Mouse (Mus musculus) kidney, adult 2 months (tissue): ENCODE results near the gene Wnt4. TPM values are rescaled to one million over a fixed set of nuclear protein-coding genes. Genes with fewer than 3 reads are reported as not detected.

Source experiments
- DNase-seq: peaks from one replicate; pipeline ENCODE4 v3.0.0; 2021
- H3K27ac ChIP-seq: fragments of 200-500 bp; 2 replicates; pipeline ENCODE4 v1.5.1; 2012; ENCODE audit warnings: low read depth, low read length, control low read depth, inconsistent platforms; ENCODE audit not compliant: insufficient read depth
- H3K27me3 ChIP-seq: fragments of 200-500 bp; replicated peaks from 2 replicates; pipeline ENCODE4 v1.6.1; 2012; ENCODE audit warnings: mild to moderate bottlenecking, moderate library complexity, low read length, inconsistent platforms; ENCODE audit not compliant: control insufficient read depth, insufficient read depth
- H3K36me3 ChIP-seq: fragments of 200-500 bp; 2 replicates; pipeline ENCODE4 v1.6.1; 2012; ENCODE audit warnings: mild to moderate bottlenecking, moderate library complexity, low read length, inconsistent platforms; ENCODE audit not compliant: control insufficient read depth, insufficient read depth
- H3K4me1 ChIP-seq: fragments of 200-500 bp; 2 replicates; pipeline ENCODE4 v1.6.1; 2011; ENCODE audit warnings: low read length; ENCODE audit not compliant: control insufficient read depth, insufficient read depth
- H3K4me3 ChIP-seq: fragments of 200-500 bp; 2 replicates; pipeline ENCODE4 v1.5.1; 2011; ENCODE audit warnings: mild to moderate bottlenecking, low read depth, low read length, control low read depth; ENCODE audit not compliant: insufficient read depth
- CTCF ChIP-seq: fragments of 200-500 bp; conservative IDR thresholded peaks from 2 replicates; pipeline ENCODE4 v1.5.1; 2011; ENCODE audit warnings: low read depth, mild to moderate bottlenecking, control low read depth, low read length, moderate library complexity, mixed read lengths; ENCODE audit not compliant: insufficient read depth, insufficient read length
- POLR2A ChIP-seq: fragments of 200-500 bp; IDR thresholded peaks from one replicate; pipeline ENCODE4 v1.6.1; 2011; ENCODE audit warnings: low read depth, low read length, control low read depth
- WGBS: fragments of 180-500 bp; shearing (Covaris S2); methylation state at CpG from one replicate; pipeline ENCODE4 v1.1.7; 2018; 5-methylcytosine and 5-hydroxymethylcytosine counted together
- polyA plus RNA-seq: library from polyadenylated mRNA; depleted of rRNA; stranded (reverse); fragments of >200 nt; gene quantifications from 2 replicates; pipeline ENCODE4 v1.2.3, GENCODE M21; 2012; rRNA removed

Wnt4 gene
- polyA plus RNA-seq, result 2.1 and 3.3 TPM in 2 replicates

GRCm38 (mm10) chr4:137277166-137277513 is at the start of gene Wnt4:
Wnt4 (plus strand) TSS chr4:137277489.
- DNase-seq, result peak; percentile 34
- H3K27ac ChIP-seq, result no peak within 1 kb of the TSS
- 6% methylated on average over 34 of the region's 45 CpGs for WGBS
- H3K4me1 ChIP-seq, result no peaks in the 10 kb centered on the region
- no peaks in the 10 kb centered on the region for H3K36me3 ChIP-seq
- peak within 1 kb of the TSS; percentile 39 for H3K4me3 ChIP-seq
- no peak for TF ChIP-seq CTCF
- TF ChIP-seq POLR2A, result no peak
- H3K27me3 ChIP-seq, result peaks cover 2% of the 10 kb centered on the region

GRCm38 (mm10) chr4:137228566-137229115 is 48.6 kb upstream of the Wnt4 start:
- 57% methylated on average over 15 of the region's 15 CpGs for WGBS
- Histone ChIP-seq H3K4me3 (no peak overlapping the region), H3K36me3 (no peaks in the 10 kb centered on the region), H3K4me1 (peaks cover 4% of the 10 kb centered on the region; the same call in 1 of the 2 replicates), H3K27ac (no peak overlapping the region), H3K27me3 (no peaks in the 10 kb centered on the region)
- DNase-seq, result no peak
- no peak for TF ChIP-seq CTCF
- no peak for TF ChIP-seq POLR2A

DNA sequence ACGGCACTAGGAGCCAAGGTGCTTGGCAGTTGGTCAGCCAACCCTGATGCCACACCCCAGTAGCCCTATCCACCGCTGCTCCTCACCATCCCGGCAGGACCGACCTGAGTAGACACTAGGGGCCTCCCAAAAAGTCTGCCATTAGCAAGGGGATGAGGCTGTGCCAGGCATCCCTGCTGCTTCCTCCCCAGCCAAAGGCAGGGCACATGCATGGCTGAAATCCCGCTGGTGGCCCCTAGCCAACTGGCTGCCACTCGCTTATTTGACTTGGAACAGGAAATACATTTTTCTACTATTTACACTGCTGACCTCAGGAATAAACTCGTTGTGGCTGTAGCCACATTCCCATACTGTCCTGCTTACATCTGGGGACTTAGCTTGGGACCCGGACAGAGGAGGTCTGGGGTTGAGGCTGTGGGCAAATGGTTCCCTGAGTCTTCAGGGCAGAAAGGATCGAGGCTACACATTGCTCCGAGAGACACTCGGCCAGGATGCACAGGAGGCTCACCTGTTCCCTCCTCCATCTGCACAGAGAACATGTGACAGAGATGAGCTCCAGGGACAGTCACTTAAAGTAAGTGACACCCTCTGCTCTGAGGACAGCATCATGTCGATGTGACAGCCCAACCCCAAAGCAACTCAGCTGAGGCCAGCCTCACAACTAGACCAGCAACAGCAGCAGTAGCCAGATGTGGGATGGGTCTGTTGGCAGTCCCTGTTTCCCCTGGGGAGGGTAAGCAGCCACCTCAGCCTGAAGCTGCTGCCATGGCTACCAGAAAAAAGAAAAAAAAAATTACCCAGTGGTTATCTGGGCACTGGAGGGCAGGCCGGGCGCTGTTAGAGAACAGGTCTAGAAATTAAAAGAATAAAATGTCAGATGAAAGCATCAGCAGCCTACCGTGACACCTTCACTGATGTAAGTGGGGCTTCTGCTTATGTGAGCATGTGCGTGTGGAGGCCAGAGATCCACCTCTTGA is 45.5 kb upstream of the Wnt4 start:
- TF ChIP-seq CTCF (no peak), POLR2A (no peak)
- WGBS, result 47% methylated on average over 16 of the region's 16 CpGs
- DNase-seq, result peak; percentile 63
- Histone ChIP-seq H3K4me1 (peaks cover 4% of the 10 kb centered on the region; the same call in 1 of the 2 replicates), H3K36me3 (no peaks in the 10 kb centered on the region), H3K27ac (no peak overlapping the region), H3K27me3 (no peaks in the 10 kb centered on the region), H3K4me3 (no peak overlapping the region)

DNA sequence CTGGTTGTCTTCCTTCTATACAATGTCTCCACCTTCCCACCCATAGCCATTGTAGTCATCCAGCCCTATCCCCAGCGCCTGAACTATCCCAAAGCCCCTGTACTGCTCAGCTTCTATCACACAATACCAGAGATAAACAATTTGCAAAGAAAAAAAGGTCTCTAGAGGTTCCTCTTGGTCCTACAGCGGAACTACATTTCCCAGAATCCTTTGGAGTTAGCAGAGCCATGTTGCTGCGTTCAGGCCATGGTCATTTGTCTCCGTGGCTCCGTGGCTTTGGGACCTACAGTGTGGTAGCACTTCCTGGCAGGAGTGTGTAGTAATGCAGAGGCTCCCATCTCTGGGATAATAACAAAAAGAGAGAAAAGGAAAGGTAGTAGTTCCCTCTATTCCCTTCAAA is 43.7 kb upstream of the Wnt4 start:
- DNase-seq, result no peak
- Histone ChIP-seq H3K27ac (no peak overlapping the region), H3K4me1 (peaks cover 4% of the 10 kb centered on the region; the same call in 1 of the 2 replicates), H3K36me3 (no peaks in the 10 kb centered on the region), H3K4me3 (no peak overlapping the region), H3K27me3 (no peaks in the 10 kb centered on the region)
- 77% methylated on average over 5 of the region's 5 CpGs for WGBS
- TF ChIP-seq POLR2A (no peak), CTCF (no peak)

- no peak overlapping the region for H3K4me3 ChIP-seq
- no peak overlapping the region for H3K27ac ChIP-seq
- DNase-seq, result peak; percentile 39
- WGBS, result 86% methylated on average over 2 of the region's 2 CpGs
- H3K36me3 ChIP-seq, result no peaks in the 10 kb centered on the region
- peaks cover 4% of the 10 kb centered on the region; the same call in 1 of the 2 replicates for H3K4me1 ChIP-seq
- TF ChIP-seq POLR2A, result no peak
- TF ChIP-seq CTCF, result no peak
- no peaks in the 10 kb centered on the region for H3K27me3 ChIP-seq
These were observed 42.8 kb upstream of the Wnt4 start for GRCm38 (mm10) chr4:137234444-137234843.

- WGBS, result 77% methylated on average over 9 of the region's 9 CpGs
- no peak for TF ChIP-seq CTCF
- no peak for TF ChIP-seq POLR2A
- Histone ChIP-seq H3K27ac (no peak overlapping the region), H3K4me3 (no peak overlapping the region), H3K27me3 (no peaks in the 10 kb centered on the region), H3K36me3 (no peaks in the 10 kb centered on the region), H3K4me1 (peaks cover 4% of the 10 kb centered on the region; the same call in 1 of the 2 replicates)
- DNase-seq, result no peak
These were observed 41.9 kb upstream of the Wnt4 start for GRCm38 (mm10) chr4:137235368-137235767.

GRCm38 (mm10) chr4:137244883-137245282 is 32.4 kb upstream of the Wnt4 start:
- Histone ChIP-seq H3K27me3 (no peaks in the 10 kb centered on the region), H3K4me3 (no peak overlapping the region), H3K27ac (no peak overlapping the region), H3K36me3 (no peaks in the 10 kb centered on the region), H3K4me1 (no peaks in the 10 kb centered on the region)
- DNase-seq, result no peak
- TF ChIP-seq POLR2A (no peak), CTCF (no peak)
- WGBS, result 70% methylated on average over 9 of the region's 9 CpGs
